Mouse (Mus musculus) granulocyte monocyte progenitor cell, adult 5-6 weeks (primary cell): Measurements from ENCODE around the gene Dlgap4. TPM values are rescaled to one million over a fixed set of nuclear protein-coding genes. Genes with fewer than 3 reads are reported as not detected.

ENCODE experiments used
- ATAC-seq: replicated peaks from 2 replicates; pipeline ENCODE4 v1.8.0; 2016; ENCODE audit warnings: mild to moderate bottlenecking, moderate TSS enrichment, inconsistent platforms; ENCODE audit not compliant: poor library complexity, severe bottlenecking
- total RNA-seq, 2 experiments: library from RNA; stranded (forward) in 1 of 2; stranded (reverse) in 1 of 2; fragments of 200-712, 200-1000 nt in 1 of 2; fragments of >200 nt in 1 of 2; fragmentation: Nextera tagmentation in 1 of 2; gene quantifications; 2 replicates each; pipeline ENCODE4 v1.2.3; 2014 to 2017

Dlgap4 gene
- total RNA-seq, 2 experiments from 2014 or later = 3.7 to 21.3 TPM

DNA sequence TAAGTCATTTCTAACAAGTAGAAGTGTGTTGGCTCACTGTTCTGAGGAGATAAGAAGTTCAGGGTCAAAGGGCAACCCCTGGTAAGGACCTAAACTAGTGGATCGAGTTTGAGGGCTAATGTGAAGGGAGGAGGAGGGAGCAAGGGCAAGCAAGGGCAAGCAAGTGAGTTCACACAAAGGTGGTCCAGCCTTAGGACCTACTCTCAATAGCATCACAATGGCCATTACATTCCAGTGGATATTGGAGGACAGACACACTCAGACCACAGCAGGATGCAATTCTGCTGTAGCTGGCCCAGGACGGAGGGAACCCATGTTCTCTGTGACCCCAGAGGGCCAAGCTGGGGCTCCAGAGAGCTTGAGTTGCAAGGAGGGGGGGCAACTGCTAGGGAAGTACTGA lies 77.3 kb downstream of the Dlgap4 start:
- no peak for ATAC-seq

DNA sequence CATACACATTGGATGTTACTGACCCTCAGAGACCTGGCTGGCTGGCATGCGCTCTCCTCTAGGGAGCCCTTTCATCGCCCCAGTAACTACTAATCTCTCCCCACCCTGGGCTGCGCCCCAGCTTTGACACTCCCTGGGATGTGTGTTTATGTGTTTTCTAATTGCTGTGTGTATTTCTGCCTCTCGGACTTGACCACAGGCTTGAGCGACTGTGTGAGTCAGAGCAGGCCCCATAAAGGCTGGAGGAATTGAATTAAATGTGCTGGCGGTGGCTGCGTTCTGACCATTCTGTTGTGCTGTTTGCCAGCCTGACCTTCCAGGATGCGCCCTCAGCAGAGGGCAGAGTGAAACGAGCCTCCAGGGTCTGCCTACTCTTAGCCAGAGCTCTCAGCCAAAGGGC lies 78.2 kb downstream of the Dlgap4 start:
- no peak for ATAC-seq

DNA sequence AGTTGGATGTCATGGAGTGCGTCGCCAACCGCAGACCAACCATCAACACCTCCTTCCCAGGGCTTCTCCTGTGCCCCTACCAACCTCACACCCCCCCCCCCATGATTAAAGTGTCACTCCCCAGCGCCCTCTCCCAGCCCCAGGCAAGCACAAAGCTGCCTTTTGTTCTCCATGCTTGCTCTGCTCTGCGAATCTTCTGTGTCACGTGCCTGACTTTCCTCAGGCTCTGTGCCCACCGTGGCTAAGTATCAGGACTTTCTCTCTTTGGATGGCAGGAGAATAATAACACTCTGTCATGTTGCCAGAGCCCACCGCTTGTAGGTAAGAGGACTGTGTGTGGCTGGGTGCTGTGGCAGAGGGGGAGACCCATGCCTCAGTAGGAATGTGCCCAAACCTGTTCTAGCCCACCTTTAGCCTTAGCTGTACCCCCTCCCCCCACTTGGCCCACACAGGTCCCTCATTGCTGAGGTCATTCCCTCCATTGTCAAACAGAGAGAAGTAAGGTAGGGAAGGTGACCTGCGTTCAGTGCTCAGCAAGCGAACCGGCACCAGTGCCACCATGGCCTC lies 79.8 kb downstream of the Dlgap4 start:
- ATAC-seq = no peak

DNA sequence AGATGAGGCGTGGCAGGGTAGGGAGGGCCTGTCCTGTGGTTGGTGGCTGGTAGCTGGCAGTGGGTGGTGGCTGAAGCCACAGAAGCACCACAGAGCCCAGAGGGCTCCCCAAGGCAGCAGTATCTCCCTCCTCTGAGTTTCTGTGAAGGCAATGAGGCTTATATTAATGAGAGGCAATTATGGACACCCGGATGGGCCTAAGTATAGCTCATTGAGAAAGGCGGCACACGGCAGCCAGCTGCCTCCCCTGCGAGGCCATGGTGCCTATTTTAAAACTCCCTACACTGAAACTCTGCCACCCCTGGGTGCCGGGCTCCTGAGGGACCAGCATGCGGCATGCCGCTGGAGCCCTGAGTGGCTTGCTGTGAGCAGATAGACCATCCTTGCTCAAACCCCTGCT lies 83.8 kb downstream of the Dlgap4 start:
- no peak for ATAC-seq

DNA sequence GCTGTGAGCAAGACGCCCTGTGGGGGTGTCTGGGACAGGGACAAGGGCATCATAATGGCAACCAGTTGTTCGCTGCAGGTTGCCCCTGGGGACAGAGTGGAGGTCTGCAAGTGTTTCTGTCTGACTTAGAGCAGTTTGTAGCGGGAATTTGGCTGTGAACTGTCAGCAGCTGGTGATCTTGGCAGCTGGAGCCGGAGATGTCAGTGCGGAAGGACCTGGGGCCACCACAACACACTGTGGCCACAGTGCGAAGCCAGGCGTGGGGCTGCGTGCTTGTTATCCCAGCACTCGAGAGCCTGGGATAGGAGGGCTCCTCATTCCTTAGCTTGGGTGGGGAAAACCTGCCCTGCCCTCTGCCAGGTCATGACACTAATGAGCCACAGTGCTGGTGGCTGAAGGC lies 84.7 kb downstream of the Dlgap4 start:
- ATAC-seq = no peak

DNA sequence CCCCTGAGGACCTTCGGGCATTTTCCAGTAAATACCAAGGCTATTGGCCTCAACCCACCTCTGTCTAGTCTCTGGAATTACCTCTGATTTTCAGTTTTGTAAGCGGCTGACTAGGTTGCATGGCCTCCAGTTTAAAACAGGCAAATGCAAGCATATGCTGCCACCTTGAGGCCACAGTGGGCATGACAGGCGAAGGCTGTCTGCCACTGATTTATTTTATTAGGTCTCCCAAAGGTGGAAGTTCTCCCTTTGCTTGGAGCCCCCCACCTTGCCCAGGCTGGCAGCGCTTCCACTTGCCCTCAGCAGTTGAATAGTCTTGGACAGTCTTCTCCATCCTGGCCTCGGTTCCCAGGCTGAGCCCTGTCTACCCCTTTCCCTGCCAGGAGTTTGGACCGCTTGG lies 92.0 kb downstream of the Dlgap4 start:
- ATAC-seq = peak; percentile 72

DNA sequence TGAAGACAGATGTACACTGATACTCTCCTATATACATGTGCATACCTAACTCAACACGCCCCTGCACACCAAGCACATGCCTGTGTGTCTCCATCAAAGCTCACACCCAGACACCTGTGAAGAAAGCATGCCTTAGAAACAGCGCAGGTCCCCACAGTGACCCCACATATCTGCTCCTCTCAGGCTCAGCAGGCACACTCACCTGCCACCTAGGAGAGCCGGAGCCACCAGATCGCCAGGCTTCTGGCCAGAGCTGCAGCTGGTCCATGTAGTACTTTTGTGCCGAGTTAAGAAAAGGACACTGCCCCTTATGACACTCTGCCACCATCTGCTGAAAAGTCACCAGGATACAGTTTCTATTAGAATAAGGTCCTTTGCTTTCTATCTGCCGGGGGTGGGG lies 103.2 kb downstream of the Dlgap4 start:
- ATAC-seq = no peak

DNA sequence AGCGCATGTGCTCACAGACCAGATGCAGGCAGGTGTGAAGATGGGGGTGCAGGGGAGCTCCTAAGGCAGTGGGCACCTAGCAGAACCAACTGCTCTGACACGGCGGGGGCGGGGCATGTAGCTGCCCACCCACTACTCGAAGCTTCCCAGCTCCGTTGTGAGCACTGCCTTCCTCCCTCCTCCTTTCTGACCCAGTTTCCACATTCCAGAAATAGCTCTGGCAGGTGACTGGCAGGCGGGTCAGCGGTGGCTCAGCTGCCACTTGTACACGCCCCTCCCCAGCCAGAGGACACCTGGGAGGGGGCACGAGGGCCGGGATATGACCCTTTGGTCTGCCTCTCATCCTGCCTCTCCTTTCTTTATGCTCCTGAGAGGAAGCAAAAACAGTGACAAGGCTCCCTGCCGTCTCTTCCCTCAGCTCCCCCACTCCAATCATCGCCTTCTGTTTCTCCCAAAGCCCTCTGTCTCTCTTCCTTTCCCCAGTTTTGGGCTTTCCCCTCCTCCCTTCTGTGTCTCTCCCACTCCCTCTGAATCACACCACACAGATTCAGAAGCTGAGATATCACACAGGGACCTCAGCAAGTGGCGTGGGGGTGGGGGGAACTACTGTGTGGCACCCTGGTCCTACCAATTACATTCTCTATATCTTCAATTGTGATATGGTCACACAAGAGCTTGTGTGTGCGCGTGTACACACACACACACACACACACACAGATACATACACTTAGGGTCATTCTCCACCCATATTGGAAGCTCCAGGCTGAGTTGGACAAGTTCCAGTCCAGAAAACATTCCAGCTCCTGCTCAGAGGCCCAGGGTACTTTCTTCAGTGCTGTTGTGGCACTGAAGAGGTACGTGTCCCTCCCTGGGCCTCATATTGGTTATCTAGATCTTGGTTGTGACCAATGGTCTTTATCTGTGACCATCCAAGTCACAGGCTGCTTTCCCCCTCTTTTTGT lies 104.1 kb downstream of the Dlgap4 start:
- ATAC-seq = no peak

DNA sequence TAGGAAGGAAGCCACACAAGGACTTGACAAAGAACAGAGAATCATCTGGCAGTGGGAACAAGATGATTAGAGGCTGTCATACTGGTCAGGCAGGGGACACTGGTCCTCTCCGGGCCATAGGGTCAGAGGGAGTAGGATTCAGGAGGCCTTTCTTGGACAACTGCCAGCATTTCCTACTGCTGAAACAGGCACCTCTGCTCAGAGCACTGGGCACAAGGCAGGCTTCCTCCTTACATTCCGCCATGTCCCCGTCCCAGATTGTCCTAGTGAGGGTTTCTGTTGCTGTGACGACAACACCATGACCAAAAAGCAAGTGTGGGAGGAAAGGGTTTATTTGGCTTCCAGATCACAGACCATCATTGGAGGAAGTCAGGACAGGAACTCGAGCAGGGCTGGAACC lies 105.3 kb downstream of the Dlgap4 start:
- ATAC-seq = no peak

DNA sequence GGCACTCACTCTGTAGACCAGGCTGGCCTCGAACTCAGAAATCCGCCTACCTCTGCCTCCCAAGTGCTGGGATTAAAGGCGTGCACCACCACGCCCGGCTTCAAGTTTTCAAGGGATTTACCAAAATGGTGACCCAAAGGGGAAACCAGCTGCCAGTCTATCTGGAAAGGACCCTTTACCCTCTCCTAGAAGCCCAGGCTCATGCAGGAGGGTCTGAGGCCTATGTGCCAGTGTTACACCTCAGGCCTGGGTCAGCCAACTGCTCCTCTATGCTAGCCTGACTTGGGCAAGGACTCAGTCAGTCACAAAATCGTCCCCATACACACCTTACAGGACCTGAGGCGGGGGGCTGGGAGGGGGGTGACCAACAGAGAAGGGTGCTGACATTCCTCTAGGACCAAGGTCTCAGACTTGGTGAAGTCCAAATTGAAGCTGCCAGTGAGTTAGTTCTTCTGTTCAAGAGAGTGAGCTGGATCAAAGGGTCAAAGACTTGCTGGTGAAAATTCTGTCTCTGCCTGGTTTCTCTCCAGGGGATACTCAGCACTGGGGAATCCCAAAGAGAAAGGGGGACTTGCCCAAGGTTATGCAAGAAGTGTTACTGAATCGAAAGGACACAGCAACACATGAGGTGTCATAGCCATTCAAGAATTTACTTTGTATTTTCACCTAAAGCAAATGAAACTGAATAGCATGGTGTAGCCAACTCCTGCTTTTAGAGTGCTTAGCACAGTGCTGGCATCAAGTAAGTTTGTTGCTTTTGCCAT lies 106.2 kb downstream of the Dlgap4 start:
- no peak for ATAC-seq

DNA sequence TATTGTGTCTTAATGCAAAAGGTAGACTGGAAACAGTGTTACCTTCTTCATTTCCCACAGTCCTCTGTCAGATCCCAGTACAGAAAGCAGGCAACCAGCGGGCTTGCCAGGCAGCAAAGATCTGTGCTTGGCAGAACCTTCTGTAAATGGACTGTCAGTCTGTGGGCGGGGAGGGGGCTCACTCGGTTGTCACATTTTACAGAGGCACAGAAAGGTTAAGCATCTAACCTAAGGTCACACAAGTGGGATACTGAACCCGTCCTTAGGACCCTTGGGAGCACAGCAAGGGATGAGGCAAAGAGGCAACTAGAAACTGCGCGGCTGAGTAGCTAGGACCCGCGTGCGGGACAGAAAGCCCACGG lies 106.8 kb downstream of the Dlgap4 start:
- no peak for ATAC-seq

DNA sequence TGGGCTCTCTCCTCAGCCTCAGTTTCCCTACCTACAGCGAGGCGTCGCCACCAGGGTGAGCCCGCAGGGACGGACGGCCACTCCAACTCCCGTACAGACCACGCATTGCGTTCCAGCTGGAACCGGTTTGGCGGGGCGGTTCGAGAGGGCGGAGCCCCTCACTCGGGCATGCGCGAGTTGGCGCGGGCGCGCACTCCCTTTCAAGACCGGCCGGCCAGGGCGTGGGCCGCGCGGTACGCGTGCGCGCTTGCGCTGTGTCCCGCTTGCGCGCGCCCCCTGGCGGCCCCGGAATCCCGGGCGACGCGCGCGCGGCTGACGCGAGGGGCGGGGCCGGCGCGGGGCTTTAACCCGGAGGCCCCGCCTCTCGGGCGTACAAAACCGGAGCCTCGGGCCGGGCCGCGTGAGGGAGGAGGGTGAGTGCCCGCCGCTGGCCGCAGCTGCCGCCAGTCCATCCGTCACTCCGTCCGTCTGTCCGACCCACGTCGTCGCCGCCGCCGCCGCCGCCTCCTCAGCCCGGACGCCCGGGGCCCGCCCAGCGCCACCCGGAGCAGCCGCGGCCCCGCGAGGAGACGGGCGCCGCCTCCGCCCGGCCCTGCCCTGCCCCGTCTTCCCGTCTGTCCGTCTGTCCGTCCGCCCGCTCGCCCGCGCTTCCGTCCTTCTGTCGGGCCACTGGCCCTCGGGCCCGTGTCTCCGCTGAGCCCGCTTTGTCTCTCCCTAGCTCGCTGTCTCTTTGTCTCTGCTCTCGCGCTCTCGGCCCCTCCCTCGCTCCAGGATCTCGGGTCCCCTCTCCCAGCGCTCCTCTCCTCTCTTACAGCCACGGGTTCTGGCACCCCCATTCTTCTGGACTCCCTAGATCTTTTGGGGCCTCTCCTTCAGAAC lies 107.4 kb downstream of the Dlgap4 start:
- ATAC-seq = peak; percentile 78

DNA sequence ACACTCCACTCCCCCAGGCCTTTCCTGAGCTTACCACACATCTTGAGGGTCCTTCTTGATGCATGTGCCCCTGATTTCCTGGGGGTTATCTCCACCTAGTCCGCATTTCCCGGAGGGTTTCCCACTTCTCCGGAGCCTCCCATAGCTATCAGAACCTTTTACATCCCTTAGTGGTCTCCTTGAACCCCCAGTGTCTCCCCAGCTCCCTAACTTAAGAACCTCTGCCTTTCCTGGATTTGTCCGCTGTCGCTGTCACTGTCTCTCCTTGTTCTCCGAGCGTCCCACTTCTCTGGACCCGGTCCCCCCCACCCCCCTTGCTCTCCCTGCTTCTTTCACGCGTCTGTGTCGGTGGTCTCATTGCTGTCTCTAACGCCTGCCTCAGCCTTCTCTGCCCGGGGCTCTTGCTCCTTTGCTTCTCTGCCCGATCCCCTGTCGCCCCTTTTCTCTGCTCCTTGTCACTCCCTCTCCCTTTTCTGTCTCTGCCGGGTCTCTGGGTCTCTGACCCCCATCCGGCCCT lies 108.1 kb downstream of the Dlgap4 start:
- no peak for ATAC-seq

DNA sequence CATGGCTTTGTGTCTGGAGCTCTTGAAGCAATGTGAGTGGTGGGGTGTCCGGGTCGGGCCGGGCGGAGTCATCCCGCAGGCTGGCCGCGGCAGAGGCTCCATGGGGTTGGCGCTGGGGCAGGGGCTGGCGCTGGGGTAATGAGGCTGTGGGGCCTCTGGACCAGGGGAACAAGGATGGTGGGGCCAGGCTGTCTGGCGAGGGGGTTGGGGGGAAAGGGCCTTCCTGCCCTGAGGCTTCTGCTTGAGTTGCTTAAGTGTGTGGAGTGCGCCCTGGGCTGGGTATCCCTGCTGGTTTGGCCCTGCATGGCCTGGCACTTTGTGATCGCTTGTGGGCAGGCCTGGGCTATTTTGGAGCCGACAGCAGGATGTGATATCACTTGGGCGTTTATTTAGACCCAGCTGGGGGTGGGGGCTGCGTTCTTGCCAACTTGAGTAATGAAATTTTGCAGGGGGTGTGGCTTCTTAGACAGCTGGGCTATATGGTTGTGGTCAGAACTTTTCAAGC lies 108.6 kb downstream of the Dlgap4 start:
- ATAC-seq = peak; percentile 46

DNA sequence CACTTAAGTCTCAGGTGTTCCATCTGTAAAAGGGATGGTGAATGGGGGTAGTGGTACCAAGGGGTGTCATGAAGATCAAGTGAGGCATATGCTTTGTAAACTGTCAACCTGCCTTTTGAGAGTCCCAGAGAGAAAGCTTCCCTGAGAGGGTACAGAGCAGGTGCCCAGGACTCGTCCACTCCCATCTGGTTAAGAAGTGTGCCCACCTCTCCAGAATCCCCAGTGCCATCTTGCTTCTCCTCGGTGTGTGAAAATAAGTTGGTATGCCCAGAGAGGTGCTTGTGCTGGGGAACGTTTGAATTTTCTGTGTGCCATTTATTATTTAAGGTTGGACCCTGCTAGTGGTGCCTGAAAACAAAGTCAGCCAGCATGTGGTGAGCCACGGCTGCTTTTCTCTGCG lies 109.2 kb downstream of the Dlgap4 start:
- no peak for ATAC-seq

DNA sequence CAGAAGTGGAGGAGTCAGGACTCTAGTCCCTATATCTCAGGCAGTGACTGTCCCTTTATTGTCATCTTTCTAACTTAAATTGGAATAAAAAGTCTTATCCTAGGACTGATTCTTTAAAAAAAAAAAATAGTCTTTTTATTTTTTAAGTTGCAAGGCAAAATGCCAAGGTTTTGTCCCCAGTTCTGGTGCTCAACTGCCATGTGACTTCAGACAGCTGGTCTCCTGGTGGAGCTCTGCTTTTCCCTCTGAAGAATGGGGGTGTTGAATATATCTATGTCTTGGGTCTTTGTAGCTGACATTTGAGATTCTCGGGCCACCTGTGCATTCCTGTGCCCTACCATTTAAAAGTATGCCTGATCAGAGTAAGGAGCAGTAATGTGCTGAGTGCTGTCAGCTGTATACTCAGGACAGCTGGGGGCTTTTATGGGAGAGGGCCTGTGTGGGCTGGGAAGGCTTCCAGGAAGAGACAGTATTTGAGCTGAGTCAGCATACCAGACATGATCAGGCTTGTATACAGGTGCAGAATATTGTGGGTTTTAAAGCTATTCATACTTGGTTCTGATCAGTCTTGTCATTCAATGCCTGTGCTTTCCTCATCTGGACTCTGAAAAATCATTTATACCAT lies 110.5 kb downstream of the Dlgap4 start:
- ATAC-seq = no peak

DNA sequence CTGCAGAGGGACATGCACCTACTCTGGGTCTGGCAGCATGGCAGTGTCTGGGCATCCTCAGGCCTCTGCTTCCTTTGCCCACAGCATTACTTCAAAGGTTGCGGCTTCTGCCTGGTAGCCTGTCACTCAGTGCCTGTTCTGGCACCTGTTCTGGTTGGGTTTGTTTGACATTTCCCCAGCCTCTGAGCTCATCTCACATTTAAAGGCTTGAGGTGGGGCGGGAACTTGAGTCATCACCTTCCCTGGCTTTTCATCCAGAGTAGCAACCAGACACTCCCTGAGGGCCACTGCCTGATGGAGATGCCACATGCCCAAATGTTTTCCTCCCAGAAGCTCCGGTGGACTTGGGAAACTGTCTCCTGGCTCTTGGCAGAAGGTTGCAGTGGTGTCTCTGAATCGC lies 111.4 kb downstream of the Dlgap4 start:
- ATAC-seq = no peak

DNA sequence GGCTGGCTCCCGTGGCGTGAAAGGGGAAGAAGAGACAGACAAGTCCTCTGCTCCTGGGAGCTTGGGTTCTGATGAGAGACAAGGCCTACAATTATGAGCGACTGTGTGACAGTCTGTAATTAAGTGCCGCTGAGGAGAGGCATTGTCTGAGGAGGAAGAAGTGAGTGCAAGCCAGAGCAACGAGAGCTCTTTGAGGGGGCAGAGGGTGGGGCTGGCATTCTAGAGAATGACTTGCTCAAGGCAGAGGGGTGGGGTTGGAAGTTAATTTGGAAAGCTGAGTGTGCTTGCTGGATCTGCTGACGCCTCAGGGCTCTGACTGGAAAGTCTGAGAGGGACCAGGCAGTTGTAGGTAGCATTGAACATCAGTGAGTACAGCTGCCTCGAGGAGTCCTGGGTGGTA lies 112.8 kb downstream of the Dlgap4 start:
- ATAC-seq = no peak

DNA sequence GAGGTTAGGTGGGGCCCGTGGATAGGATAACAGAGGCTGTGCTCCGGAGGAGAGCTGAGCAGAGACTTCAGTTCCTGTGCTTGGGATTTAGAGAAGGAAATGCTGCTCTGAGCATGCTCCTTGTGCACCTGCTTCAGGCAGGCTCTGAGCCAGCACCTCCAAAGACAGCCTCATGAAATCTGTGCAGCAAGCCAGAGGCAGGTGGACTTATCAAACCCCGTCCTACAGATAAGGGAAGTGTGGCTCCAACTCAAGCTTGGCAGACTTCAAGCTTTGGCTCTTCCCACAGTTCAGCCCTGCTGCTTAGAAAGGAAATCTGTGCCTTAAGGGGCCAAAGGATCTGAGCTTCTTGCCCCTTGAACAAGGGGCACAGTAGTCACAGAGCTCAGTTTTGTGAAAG lies 113.4 kb downstream of the Dlgap4 start:
- no peak for ATAC-seq
